Mouse (Mus musculus) kidney, postnatal 25 days (tissue): ENCODE data around the gene Oxld1.
"Not testable (repeated sequence)": the region's sequence is repeated elsewhere in the genome, so short reads cannot be mapped to it uniquely, and the experiment has no call there.

ENCODE experiments used
- DNase-seq, 2 experiments: peaks; one replicate each; pipeline ENCODE4 v3.0.0; 2021; ENCODE audit warnings: mixed read lengths in 2 of 2

Gene Oxld1

GRCm38 (mm10) chr11:120422651-120423568 lies 35.0 kb downstream of the Oxld1 start:
- no peak for DNase-seq

- no peak for DNase-seq
Measured at GRCm38 (mm10) chr11:120418592-120418991, 39.3 kb downstream of the Oxld1 start.

- no peak for DNase-seq
Measured at GRCm38 (mm10) chr11:120417852-120418251, 40.0 kb downstream of the Oxld1 start.

- not testable (repeated sequence) for DNase-seq
Measured at GRCm38 (mm10) chr11:120413621-120414020, 44.2 kb downstream of the Oxld1 start.
